Mouse (Mus musculus): ENCODE measurements around the gene Chrng. TPM values are rescaled to one million over a fixed set of nuclear protein-coding genes. Genes with fewer than 3 reads are reported as not detected.
A peak's percentile ranks its signal among the peaks of the same experiment; 100 is the strongest.

Gene Chrng
- total and polyA plus RNA-seq, 3 experiments: not detected

DNA sequence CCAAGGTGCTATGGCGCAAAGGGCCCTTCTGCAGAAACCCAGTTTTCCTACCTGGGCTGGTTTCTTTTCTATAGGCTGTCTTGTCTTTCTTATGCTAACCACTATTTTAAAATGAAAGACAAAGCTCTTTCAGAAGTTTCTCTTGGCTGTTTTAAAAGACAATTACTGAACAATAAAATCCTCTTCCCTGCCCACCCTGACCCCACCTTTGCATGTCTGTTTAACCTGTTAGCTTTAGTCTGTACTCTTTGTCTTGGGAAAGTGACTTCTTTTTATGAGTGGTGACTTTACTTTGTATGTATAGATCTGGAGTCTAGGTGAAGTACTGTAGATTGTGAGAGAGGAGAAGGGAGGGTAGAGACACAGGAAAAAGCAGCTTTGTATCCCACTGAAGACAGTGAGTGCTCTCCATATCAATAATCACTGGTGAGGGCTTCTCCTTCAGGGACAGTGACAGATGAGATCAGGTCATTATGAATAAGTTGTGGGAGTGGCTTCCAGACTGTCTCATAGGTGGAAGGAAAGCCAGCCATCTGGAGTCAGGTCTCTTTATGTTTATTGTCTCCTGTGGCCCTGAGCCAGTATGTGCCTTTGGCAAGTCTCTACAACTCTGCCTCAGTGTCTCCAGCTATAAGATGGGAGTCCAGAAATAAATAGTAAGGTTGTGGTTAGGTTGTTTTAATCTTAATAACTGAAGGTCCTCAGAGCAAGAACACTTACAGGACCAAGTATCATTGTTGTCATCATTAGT, 22.1 kb downstream of the Chrng start:
- Histone ChIP-seq H3K9ac (ENCODE audit: low read depth, low read length) (no peak overlapping the region), H3K4me1 (ENCODE audit: control insufficient read depth, insufficient read depth, low read length) (no peaks in the 10 kb centered on the region), H3K4me3 (no peak overlapping the region), H3K36me3 (ENCODE audit: control insufficient read depth, insufficient read depth, low read length) (peaks cover 5% of the 10 kb centered on the region), H3K27ac (no peak overlapping the region), H3K27me3 (ENCODE audit: control insufficient read depth, insufficient read depth, low read length) (no peaks in the 10 kb centered on the region), H3K79me2 (replicated peaks; ENCODE audit: control insufficient read depth, insufficient read depth, low read length) (no peaks in the 10 kb centered on the region)
- DNase-seq: no peak
- intact Hi-C loops (cut with DNase I): loop anchor here (10.0 kb wide), 1 partner anchor 1162 kb away; the partner anchor contains the start of gene Psmd1
- no peak for TF ChIP-seq POLR2A (IDR thresholded peaks at IDR 0.05; ENCODE audit: insufficient read depth, low read depth, low read length)
- TF ChIP-seq EP300 (IDR thresholded peaks at IDR 0.05; ENCODE audit: insufficient read depth, low read depth, low read length): no peak
- no peak for TF ChIP-seq CTCF (IDR thresholded peaks at IDR 0.05)
- WGBS: 97% methylated on average over 1 of the region's 1 CpGs

DNA sequence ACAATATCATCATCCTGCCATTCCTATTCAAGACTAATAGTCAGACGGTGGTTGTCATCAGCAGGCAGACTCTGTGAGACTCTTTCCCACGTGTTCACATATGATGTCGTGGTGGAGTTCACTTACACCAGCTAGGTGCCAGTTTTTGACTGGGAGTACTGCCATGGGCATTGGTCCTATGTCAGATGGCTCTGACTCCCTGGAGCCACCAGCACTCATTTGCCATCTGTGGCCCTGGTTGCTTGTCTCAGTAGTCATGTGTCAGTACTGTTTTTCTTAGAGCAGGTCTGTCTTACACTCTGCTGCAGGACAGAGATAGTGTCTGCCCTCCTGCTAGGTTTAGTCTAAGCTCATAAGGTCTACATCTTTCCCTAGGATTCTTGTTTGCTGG, 22.7 kb downstream of the Chrng start:
- Histone ChIP-seq H3K79me2 (replicated peaks; ENCODE audit: control insufficient read depth, insufficient read depth, low read length) (no peaks in the 10 kb centered on the region), H3K27ac (no peak overlapping the region), H3K4me1 (ENCODE audit: control insufficient read depth, insufficient read depth, low read length) (no peaks in the 10 kb centered on the region), H3K4me3 (no peak overlapping the region), H3K9ac (ENCODE audit: low read depth, low read length) (no peak overlapping the region), H3K36me3 (ENCODE audit: control insufficient read depth, insufficient read depth, low read length) (peaks cover 4% of the 10 kb centered on the region), H3K27me3 (ENCODE audit: control insufficient read depth, insufficient read depth, low read length) (no peaks in the 10 kb centered on the region)
- intact Hi-C loops (cut with DNase I): loop anchor here (10.0 kb wide), 1 partner anchor 1162 kb away; the partner anchor contains the start of gene Psmd1
- no peak for TF ChIP-seq CTCF (IDR thresholded peaks at IDR 0.05)
- no peak for TF ChIP-seq POLR2A (IDR thresholded peaks at IDR 0.05; ENCODE audit: insufficient read depth, low read depth, low read length)
- TF ChIP-seq EP300 (IDR thresholded peaks at IDR 0.05; ENCODE audit: insufficient read depth, low read depth, low read length): no peak
- WGBS: 62% methylated on average over 3 of the region's 3 CpGs
- DNase-seq: peak in 1 of 2 experiments; percentile 15

DNA sequence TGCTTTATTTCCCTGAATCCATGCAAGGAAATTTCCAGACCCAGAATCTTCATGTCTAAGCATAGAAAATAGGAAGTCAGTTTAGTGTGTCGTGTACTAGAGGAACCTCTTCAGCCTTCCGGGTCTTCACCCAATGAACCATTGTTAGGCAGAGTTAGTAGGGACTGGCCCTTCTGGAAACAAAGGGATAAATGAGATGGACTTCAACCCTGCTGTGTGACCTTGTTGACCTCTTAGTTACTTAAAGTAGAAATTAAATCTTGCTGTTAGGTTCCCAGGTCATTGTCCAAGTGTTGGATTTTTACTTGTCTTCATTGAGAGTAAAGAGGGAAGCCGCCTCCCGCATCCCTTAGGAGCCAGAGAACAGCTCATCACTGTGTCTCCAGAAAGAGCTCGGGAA, 26.1 kb downstream of the Chrng start:
- no peak for DNase-seq
- H3K27me3 ChIP-seq (ENCODE audit: control insufficient read depth, insufficient read depth, low read length): no peaks in the 10 kb centered on the region
- H3K27ac ChIP-seq: no peak overlapping the region
- intact Hi-C loops (cut with DNase I): no loop called here
- TF ChIP-seq POLR2A (IDR thresholded peaks at IDR 0.05; ENCODE audit: insufficient read depth, low read depth, low read length): no peak
- no peak for TF ChIP-seq CTCF (IDR thresholded peaks at IDR 0.05)
- no peak for TF ChIP-seq EP300 (IDR thresholded peaks at IDR 0.05; ENCODE audit: insufficient read depth, low read depth, low read length)
- no peaks in the 10 kb centered on the region for H3K4me1 ChIP-seq (ENCODE audit: control insufficient read depth, insufficient read depth, low read length)
- peaks cover 2% of the 10 kb centered on the region for H3K36me3 ChIP-seq (ENCODE audit: control insufficient read depth, insufficient read depth, low read length)
- H3K9ac ChIP-seq (ENCODE audit: low read depth, low read length): no peak overlapping the region
- no peak overlapping the region for H3K4me3 ChIP-seq
- 85% methylated on average over 5 of the region's 5 CpGs for WGBS
- H3K79me2 ChIP-seq (replicated peaks; ENCODE audit: control insufficient read depth, insufficient read depth, low read length): no peaks in the 10 kb centered on the region

DNA sequence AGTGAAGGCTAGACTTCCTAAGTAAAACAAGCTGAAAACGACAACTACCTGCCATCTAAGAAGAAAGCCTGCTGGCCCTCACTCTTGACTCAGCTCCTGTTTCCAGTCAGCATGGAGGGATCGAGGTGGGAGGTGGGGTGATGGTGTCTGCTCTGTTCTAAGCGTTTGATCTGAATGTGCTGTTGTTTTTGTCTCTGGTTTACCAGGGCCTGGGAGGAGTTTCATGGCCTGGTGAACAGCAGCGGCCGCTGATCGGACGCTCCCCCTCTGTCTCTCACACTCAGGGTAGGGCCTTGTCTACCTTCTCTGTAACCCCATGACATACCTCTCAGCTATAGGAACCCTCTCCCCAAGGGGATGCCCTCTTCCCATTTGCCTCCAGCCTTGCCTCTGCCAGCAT, 27.7 kb downstream of the Chrng start:
- H3K4me1 ChIP-seq (ENCODE audit: control insufficient read depth, insufficient read depth, low read length): no peaks in the 10 kb centered on the region
- intact Hi-C loops (cut with DNase I): no loop called here
- DNase-seq: no peak
- TF ChIP-seq EP300 (IDR thresholded peaks at IDR 0.05; ENCODE audit: insufficient read depth, low read depth, low read length) (no peak), POLR2A (IDR thresholded peaks at IDR 0.05; ENCODE audit: insufficient read depth, low read depth, low read length) (no peak), CTCF (IDR thresholded peaks at IDR 0.05) (no peak)
- WGBS: 82% methylated on average over 7 of the region's 7 CpGs
- H3K36me3 ChIP-seq (ENCODE audit: control insufficient read depth, insufficient read depth, low read length): no peaks in the 10 kb centered on the region
- no peak overlapping the region for H3K4me3 ChIP-seq
- H3K79me2 ChIP-seq (replicated peaks; ENCODE audit: control insufficient read depth, insufficient read depth, low read length): no peaks in the 10 kb centered on the region
- H3K9ac ChIP-seq (ENCODE audit: low read depth, low read length): no peak overlapping the region
- no peaks in the 10 kb centered on the region for H3K27me3 ChIP-seq (ENCODE audit: control insufficient read depth, insufficient read depth, low read length)
- no peak overlapping the region for H3K27ac ChIP-seq

DNA sequence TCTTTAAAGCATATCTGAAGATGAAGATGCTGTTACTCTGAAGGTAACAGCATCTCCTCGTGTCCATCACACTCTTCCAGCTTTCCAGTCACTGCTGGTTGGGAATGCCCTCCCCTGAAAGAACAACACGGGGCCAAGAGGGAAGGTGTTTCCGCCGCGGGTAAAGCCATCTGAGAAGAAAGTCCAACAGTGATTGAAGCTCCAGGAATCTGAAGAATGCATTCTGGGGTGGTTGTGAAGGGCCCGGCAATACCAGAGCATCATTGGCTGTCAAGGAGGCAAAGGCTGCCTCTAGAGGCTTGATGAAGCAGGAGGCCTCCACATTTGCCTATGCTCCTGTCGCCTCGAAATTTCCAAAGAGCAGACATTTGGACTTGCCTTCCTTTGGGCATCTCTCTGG, 34.6 kb downstream of the Chrng start:
- TF ChIP-seq CTCF (IDR thresholded peaks at IDR 0.05) (no peak), EP300 (IDR thresholded peaks at IDR 0.05; ENCODE audit: insufficient read depth, low read depth, low read length) (no peak), POLR2A (IDR thresholded peaks at IDR 0.05; ENCODE audit: insufficient read depth, low read depth, low read length) (no peak)
- Histone ChIP-seq H3K4me3 (no peak overlapping the region), H3K27me3 (ENCODE audit: control insufficient read depth, insufficient read depth, low read length) (no peaks in the 10 kb centered on the region), H3K36me3 (ENCODE audit: control insufficient read depth, insufficient read depth, low read length) (no peaks in the 10 kb centered on the region), H3K9ac (ENCODE audit: low read depth, low read length) (no peak overlapping the region), H3K27ac (no peak overlapping the region), H3K4me1 (ENCODE audit: control insufficient read depth, insufficient read depth, low read length) (no peaks in the 10 kb centered on the region), H3K79me2 (replicated peaks; ENCODE audit: control insufficient read depth, insufficient read depth, low read length) (no peaks in the 10 kb centered on the region)
- no peak for DNase-seq
- WGBS: 60% methylated on average over 8 of the region's 8 CpGs
- intact Hi-C loops (cut with DNase I): no loop called here

DNA sequence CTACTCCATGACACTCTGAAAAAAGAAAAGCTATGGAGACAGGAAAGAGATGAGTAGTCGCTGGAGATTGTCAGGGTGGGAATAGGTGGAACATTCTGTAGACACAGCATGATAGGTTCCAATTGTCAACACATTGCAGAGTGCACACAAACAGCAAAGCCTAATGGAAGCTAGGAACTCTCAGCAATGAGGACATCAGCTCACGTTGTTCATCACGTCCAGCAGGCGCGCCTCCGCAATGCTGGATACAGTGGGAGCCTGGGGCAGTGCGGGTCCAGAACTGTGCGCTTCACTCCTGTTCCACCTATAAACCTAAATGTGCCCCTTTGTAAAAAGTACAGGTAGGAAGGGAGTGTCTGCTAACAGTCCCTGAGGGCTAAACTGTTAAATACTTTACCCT, 38.6 kb downstream of the Chrng start:
- intact Hi-C loops (cut with DNase I): loop anchor here (10.0 kb wide), 2 partner anchors 112 to 172 kb away; no protein-coding TSS in a partner anchor
- H3K27me3 ChIP-seq (ENCODE audit: control insufficient read depth, insufficient read depth, low read length): no peaks in the 10 kb centered on the region
- H3K4me1 ChIP-seq (ENCODE audit: control insufficient read depth, insufficient read depth, low read length): no peaks in the 10 kb centered on the region
- H3K79me2 ChIP-seq (replicated peaks; ENCODE audit: control insufficient read depth, insufficient read depth, low read length): no peaks in the 10 kb centered on the region
- H3K4me3 ChIP-seq: no peak overlapping the region
- no peak overlapping the region for H3K9ac ChIP-seq (ENCODE audit: low read depth, low read length)
- 87% methylated on average over 8 of the region's 8 CpGs for WGBS
- no peak overlapping the region for H3K27ac ChIP-seq
- H3K36me3 ChIP-seq (ENCODE audit: control insufficient read depth, insufficient read depth, low read length): no peaks in the 10 kb centered on the region
- DNase-seq: no peak
- TF ChIP-seq CTCF (IDR thresholded peaks at IDR 0.05) (no peak), POLR2A (IDR thresholded peaks at IDR 0.05; ENCODE audit: insufficient read depth, low read depth, low read length) (no peak), EP300 (IDR thresholded peaks at IDR 0.05; ENCODE audit: insufficient read depth, low read depth, low read length) (no peak)
